Mouse (Mus musculus) adipocyte (in vitro differentiated cells): ENCODE results near the gene Mia3.
A peak's percentile ranks its signal among the peaks of the same experiment; 100 is the strongest.
"Not testable (repeated sequence)": the region's sequence is repeated elsewhere in the genome, so short reads cannot be mapped to it uniquely, and the experiment has no call there.

Source experiments
- DNase-seq: peaks from one replicate; pipeline ENCODE4 v3.0.0-alpha.2; 2016; ENCODE audit warnings: low spot score

Mia3 gene

GRCm38 (mm10) chr1:183369427-183370014, at the start of gene Mia3:
Gene Mia3, minus strand, starts transcription at chr1:183369553.
- peak; percentile 86 for DNase-seq

- no peak for DNase-seq
These were observed 48.5 kb upstream of the Mia3 start, which contains the start of gene Hhipl2 for GRCm38 (mm10) chr1:183417873-183418272. Gene Hhipl2, plus strand, starts transcription at chr1:183418215.

DNA sequence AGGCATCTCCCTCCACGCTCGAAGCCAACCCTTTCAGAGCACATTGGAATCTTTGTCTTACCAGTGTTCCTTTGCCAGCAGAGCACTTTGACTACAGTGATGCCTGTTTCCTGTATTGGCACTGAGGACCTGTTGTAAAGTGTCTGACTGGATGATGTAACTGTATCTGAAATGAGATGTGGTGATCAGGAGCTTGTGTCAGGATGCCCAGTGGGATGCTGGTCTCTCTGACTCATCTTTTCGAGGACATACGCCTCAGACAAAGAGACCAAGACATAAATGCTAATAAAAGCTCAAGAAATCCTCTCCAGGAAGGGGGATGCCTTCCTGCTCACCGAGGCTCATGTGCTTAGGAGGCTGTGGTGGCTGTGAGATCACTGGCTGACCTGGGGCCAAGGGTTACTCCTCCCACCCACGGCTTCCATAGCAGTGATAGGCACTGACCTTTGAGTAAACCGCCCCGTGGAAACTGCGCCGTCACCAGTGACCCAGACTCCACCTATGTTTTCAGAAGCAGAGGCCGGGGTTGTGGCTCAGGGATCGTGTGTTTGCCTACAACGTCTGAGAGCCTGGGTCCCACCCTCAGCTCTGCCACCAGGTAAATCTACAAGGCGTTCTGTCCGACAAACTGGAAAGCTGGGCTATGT, 44.9 kb upstream of the Mia3 start:
- no peak for DNase-seq

- DNase-seq: no peak
These were observed 34.0 kb upstream of the Mia3 start for GRCm38 (mm10) chr1:183403396-183403795.

- peak; percentile 95 for DNase-seq
These were observed 19.4 kb upstream of the Mia3 start, which contains the start of gene Taf1a for GRCm38 (mm10) chr1:183388426-183389406. Gene Taf1a, plus strand, starts transcription at chr1:183388981.

GRCm38 (mm10) chr1:183387421-183387820, 18.1 kb upstream of the Mia3 start:
- peak; percentile 35 for DNase-seq

- DNase-seq: no peak
These were observed 13.3 kb upstream of the Mia3 start for GRCm38 (mm10) chr1:183382621-183383020.

DNA sequence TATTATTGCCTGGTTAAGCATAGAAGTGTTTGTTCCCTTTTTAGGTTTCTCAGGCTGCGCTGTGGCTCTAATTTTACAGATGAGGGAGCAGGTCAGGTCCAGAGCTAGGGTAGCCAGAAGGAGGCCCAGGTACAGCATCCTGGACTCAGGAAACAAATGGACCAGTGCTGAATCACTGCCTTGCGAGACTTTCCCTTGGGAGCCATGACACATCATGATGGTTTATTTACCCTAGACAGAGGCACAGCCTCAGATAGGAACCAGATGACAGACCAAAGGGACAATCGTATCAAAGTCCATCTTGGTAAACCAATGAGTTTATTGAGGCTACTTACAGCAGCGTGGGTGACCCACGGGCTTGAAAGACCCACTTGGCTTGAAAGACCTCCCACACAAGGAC, 12.5 kb upstream of the Mia3 start:
- no peak for DNase-seq

GRCm38 (mm10) chr1:183379376-183379775, 10.0 kb upstream of the Mia3 start:
- not testable (repeated sequence) for DNase-seq

DNA sequence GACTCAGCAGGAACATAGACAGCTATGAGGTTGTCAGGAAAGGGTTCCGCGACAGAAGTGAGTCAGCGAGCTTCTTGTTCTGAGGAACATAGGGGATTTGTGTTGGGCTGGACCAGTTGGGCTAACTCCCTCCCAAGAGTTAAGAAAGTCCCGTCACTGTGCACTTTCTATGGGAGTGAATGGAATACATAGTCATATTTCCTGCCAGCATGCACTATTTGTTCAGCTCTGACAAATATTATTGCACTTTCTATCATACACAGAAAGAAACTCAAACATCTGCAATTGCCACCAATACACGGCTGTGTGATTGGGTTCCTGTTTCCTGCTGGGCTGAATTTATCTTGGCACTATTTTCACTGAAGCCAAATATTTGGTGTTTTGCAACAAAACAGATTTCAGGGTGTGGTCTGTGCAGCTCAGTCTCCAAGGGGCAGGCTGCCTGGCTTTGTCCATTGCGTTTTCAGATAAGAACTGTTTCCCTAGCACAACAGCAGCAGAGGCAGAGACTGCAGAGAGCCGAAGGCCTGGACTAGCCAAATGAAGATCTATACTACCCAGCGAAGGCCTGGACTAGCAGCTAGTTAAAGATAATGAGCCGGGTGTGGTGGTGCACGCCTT, 9.1 kb upstream of the Mia3 start:
- peak; percentile 75 for DNase-seq

GRCm38 (mm10) chr1:183377045-183377444, 7.7 kb upstream of the Mia3 start:
- no peak for DNase-seq

GRCm38 (mm10) chr1:183374728-183375127, 5.4 kb upstream of the Mia3 start:
- no peak for DNase-seq

DNA sequence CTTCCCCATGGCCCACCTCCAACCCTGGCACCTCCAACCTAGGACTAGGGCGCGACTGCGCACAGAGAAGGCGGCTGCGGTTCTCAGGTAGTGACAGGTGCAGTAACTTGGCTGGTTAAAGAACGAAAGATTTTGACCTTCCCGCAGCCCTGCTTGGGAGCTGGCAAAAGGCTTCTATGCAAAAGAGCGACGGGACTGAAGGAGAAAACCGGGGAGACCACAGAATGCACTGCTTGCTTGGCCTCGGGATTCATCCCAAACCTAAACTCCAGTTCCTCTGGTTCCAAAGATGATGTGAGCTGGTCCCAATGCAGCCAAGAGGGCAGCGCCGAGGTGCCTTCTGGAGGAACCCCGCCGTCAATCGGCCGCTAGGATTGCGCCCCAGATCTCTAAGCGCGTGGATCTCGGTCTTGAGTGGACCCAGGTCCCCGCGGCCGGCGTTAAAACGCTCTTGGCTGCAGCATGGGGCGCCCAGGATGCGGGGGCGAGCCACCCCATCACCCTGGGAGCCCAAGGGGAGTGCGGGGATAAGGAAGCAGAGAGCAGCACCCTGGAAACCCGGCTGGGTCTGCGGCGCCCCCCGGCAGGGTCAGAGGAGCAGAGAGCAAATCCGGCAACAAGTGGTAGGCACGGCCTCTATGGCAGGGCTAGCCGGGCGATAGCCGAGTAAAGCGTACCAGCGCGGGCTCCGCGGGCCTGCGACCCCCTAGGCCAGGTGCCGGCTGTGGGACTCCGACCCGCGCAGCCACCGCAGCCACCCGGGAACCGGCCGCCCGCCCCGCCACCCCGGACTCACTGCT, 552 bp downstream of the Mia3 start:
- DNase-seq: peak; percentile 31

DNA sequence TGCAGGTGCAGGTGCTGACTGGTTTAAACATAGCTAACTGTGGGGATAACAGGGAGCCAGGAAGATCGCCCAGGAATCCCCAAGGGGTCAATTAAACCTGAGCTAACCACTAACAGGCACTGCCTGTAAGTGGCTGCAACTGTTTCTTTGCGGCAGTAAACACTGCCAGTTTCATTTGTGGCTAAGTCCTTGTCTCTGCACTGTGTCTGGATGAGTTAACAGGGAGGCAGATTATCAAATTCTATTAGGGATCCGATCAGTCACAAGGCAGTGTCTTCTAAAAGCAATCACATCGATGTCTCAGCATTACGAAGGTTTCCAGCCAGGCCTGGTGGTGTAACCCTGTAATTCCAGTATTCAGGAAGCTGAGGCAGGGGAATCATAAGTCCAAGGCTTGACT, 3.0 kb downstream of the Mia3 start:
- no peak for DNase-seq

- no peak for DNase-seq
These were observed 5.8 kb downstream of the Mia3 start for GRCm38 (mm10) chr1:183363577-183363867.

DNA sequence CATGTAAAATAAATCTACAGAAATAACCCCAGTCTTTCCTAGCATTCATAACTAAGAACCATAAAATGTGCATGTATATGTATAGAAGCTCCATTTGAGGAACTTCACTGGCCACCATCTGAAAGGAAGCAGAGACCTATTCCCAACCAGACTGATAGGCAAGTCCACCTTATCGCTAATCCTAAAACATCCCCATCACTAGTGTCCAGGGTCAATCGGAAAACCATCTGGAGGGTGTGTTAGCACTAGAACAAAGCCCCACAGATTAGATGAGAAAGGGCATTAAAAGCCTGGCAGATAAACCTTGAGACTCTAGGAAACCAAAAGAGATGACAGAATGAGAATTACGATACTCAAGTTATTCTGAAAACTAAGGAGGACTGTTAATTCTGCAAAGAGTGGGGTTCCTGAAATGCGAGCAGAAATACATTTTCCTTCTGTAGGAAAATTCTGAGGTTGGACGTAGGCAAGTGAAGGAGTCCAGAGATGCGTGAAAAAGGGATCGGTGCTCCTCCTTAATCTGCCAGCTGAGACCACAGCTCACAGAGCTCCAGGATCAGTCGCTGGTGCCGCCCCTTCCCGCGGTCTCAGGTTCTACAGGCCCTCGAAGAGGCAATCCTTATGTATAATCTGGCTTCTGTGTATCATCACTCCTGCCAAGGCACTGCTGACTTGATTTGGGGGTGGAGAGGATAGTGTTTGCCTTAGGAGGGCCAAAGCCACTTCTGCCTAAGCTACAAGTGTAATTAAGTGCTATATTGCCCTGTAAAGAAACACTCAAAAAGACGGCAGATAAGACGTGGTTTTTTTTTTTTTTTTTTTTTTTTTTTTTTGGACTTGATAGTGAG, 6.4 kb downstream of the Mia3 start:
- DNase-seq: no peak

DNA sequence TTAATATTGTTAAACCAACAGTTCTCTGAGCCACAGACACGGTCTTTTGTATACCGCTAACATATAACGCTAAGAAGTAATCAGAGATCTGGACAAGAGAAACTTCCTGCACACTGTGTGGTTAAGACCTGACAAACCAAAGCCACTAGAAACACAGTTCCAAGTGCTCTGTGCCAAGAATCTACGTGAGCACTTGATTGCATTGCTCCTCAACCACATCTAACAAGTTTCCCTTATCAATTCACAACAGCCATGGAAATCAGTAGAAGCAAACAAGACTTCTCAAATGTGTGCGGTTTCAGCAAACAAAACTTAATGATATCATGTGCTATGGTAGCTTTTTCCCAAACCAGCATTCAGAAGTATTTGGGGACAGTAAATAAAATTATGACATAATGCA, 7.1 kb downstream of the Mia3 start:
- no peak for DNase-seq

DNA sequence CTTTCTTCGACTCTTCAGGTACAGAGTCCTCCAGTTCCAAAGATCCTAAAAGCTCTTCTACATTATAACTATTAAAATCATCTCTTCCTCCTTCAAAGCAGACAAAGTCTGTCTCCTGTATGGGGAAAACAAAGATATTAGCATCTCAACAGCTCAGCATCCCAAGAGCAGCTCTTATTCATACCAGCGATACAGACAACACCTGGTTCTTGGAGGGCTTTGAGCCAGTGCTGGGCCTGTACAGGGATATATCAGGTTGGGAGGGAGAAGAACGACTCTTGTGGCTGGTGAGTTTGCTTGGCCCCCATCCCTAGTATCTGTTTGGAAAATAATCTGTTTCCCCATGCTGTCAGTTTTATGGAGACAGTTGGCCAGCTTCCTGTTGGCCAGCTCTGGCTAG, 10.5 kb downstream of the Mia3 start:
- DNase-seq: no peak

- DNase-seq: peak; percentile 93
These were observed 19.5 kb downstream of the Mia3 start for GRCm38 (mm10) chr1:183349840-183350239.

DNA sequence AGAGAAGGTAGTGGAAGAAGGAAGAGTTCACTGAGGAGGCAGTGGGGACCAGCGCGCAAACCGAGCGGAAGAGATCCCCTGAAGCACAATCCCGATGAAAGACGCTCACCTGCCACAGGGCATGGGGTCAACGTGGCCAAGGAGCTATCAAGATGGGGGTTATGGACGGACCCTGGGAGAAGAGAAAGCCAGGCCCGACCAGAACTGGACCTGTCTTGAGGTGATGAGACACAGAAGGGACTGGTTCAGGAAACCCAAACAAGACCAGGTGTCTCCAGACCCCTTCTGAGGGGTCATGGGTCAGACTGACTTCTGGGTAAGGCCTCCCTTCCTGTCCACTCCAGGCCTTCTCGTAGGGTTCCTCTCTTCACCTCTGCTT, 23.5 kb downstream of the Mia3 start:
- no peak for DNase-seq
